Mouse (Mus musculus): ENCODE data around the gene Prr29. TPM values are rescaled to one million over a fixed set of nuclear protein-coding genes. Genes with fewer than 3 reads are reported as not detected.

Prr29 gene
- polyA plus RNA-seq, 1 experiment from 2014 or later = 8.9 TPM

- Histone ChIP-seq H3K27me3 (replicated peaks; ENCODE audit: insufficient read depth, low read length) (no peaks in the 10 kb centered on the region), H3K4me3 (ENCODE audit: low read depth, low read length) (peak overlapping the region; percentile 37), H3K36me3 (ENCODE audit: insufficient read depth, low read length) (no peaks in the 10 kb centered on the region), H3K9ac (replicated peaks; ENCODE audit: low read depth) (peak overlapping the region; percentile 36), H3K27ac (ENCODE audit: low read length) (peak overlapping the region; percentile 91), H3K4me1 (ENCODE audit: insufficient read depth, low read depth, low read length) (no peaks in the 10 kb centered on the region), H3K4me2 (replicated peaks; ENCODE audit: low read depth, low read length) (peak overlapping the region; percentile 48), H3K9me3 (ENCODE audit: low read length) (no peaks in the 10 kb centered on the region)
- peak; percentile 90 for TF ChIP-seq EP300 (IDR thresholded peaks at IDR 0.05)
- no peak for TF ChIP-seq CTCF (IDR thresholded peaks at IDR 0.05)
- 58% methylated on average over 5 of the region's 5 CpGs for WGBS
- ATAC-seq (peak; percentile 90), DNase-seq (ENCODE audit: low spot score) (peak; percentile 68)
These were observed 17.2 kb downstream of the Prr29 start for GRCm38 (mm10) chr11:106382424-106382823.

DNA sequence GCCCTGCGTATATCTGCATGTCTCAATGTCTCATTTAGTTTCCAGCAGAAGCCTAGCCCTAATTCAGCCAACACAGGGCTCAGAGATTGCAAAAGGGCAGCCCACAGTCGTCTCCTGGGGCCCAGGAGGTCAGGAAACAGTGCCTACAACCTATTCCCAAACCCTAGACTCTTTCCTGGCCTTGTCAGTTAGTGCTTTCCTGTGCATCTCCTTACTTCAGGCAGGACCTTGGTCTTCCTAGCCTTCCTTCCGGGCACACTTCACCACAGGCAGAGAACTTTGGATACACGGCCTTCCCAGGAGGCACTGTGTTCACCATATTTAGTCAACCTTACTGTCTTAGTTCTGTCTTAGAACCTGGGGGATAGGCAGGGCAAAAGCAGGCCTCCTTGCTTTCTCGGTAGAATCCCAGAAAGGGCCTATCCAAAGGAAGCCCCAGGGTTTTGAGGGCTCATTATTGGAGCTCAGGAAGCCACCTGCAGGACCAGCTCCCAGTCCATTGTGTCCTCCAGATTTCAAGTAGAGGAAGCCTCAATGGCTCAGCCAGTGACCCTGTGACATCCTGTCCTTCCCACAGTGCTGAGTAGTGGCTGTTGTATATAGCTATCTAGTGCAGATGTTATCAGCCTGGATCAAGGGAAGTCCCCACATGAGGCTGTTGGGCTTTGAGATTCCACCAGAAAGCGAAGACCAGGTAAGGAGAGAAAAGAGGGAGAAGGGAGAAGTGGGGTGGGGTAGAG is 17.9 kb downstream of the Prr29 start:
- WGBS = 60% methylated on average over 6 of the region's 6 CpGs
- Histone ChIP-seq H3K36me3 (ENCODE audit: insufficient read depth, low read length) (no peaks in the 10 kb centered on the region), H3K27me3 (replicated peaks; ENCODE audit: insufficient read depth, low read length) (no peaks in the 10 kb centered on the region), H3K27ac (ENCODE audit: low read length) (peak overlapping the region; percentile 91), H3K4me1 (ENCODE audit: insufficient read depth, low read depth, low read length) (no peaks in the 10 kb centered on the region), H3K9me3 (ENCODE audit: low read length) (no peaks in the 10 kb centered on the region), H3K4me3 (ENCODE audit: low read depth, low read length) (no peak overlapping the region), H3K9ac (replicated peaks; ENCODE audit: low read depth) (0 out of 2 replicates have a peak overlapping the region, but pooled peaks have one; percentile 3), H3K4me2 (replicated peaks; ENCODE audit: low read depth, low read length) (no peak overlapping the region)
- TF ChIP-seq CTCF (IDR thresholded peaks at IDR 0.05) (no peak), EP300 (IDR thresholded peaks at IDR 0.05) (no peak)
- DNase-seq (ENCODE audit: low spot score) (peak; percentile 39), ATAC-seq (peak; percentile 48)

GRCm38 (mm10) chr11:106386409-106386808 is 21.1 kb downstream of the Prr29 start:
- ATAC-seq (no peak), DNase-seq (ENCODE audit: low spot score) (no peak)
- no peaks in the 10 kb centered on the region for H3K9me3 ChIP-seq (ENCODE audit: low read length)
- no peaks in the 10 kb centered on the region for H3K27me3 ChIP-seq (replicated peaks; ENCODE audit: insufficient read depth, low read length)
- H3K4me3 ChIP-seq (ENCODE audit: low read depth, low read length) = no peak overlapping the region
- H3K4me1 ChIP-seq (ENCODE audit: insufficient read depth, low read depth, low read length) = no peaks in the 10 kb centered on the region
- WGBS = 85% methylated on average over 3 of the region's 3 CpGs
- no peak for TF ChIP-seq EP300 (IDR thresholded peaks at IDR 0.05)
- TF ChIP-seq CTCF (IDR thresholded peaks at IDR 0.05) = no peak
- H3K9ac ChIP-seq (replicated peaks; ENCODE audit: low read depth) = no peak overlapping the region
- no peak overlapping the region for H3K27ac ChIP-seq (ENCODE audit: low read length)
- no peaks in the 10 kb centered on the region for H3K36me3 ChIP-seq (ENCODE audit: insufficient read depth, low read length)
- no peak overlapping the region for H3K4me2 ChIP-seq (replicated peaks; ENCODE audit: low read depth, low read length)

GRCm38 (mm10) chr11:106387020-106387419 is 21.7 kb downstream of the Prr29 start:
- WGBS = 56% methylated on average over 6 of the region's 6 CpGs

GRCm38 (mm10) chr11:106387791-106388216 is 22.5 kb downstream of the Prr29 start, which contains the start of gene Icam2:
Gene Icam2 (minus strand): TSS chr11:106388075.
- H3K4me2 ChIP-seq (replicated peaks; ENCODE audit: low read depth, low read length) = no peak within 1 kb of the TSS
- WGBS = 58% methylated on average over 6 of the region's 6 CpGs

More at GRCm38 (mm10) chr11:106387020-106387419, 21.7 kb downstream of the Prr29 start:
- Histone ChIP-seq H3K4me1 (ENCODE audit: insufficient read depth, low read depth, low read length) (no peaks in the 10 kb centered on the region), H3K9ac (replicated peaks; ENCODE audit: low read depth) (no peak overlapping the region), H3K9me3 (ENCODE audit: low read length) (no peaks in the 10 kb centered on the region), H3K4me2 (replicated peaks; ENCODE audit: low read depth, low read length) (no peak overlapping the region), H3K36me3 (ENCODE audit: insufficient read depth, low read length) (no peaks in the 10 kb centered on the region), H3K4me3 (ENCODE audit: low read depth, low read length) (no peak overlapping the region), H3K27me3 (replicated peaks; ENCODE audit: insufficient read depth, low read length) (no peaks in the 10 kb centered on the region), H3K27ac (ENCODE audit: low read length) (no peak overlapping the region)
- ATAC-seq (no peak), DNase-seq (ENCODE audit: low spot score) (no peak)
- TF ChIP-seq EP300 (IDR thresholded peaks at IDR 0.05) = no peak
- no peak for TF ChIP-seq CTCF (IDR thresholded peaks at IDR 0.05)

GRCm38 (mm10) chr11:106389611-106390010 is 24.3 kb downstream of the Prr29 start:
- TF ChIP-seq EP300 (IDR thresholded peaks at IDR 0.05) (no peak), CTCF (IDR thresholded peaks at IDR 0.05) (no peak)
- Histone ChIP-seq H3K4me3 (ENCODE audit: low read depth, low read length) (no peak overlapping the region), H3K36me3 (ENCODE audit: insufficient read depth, low read length) (0 out of 2 replicates have a peak, but pooled peaks cover 3% of the 10 kb centered on the region), H3K27me3 (replicated peaks; ENCODE audit: insufficient read depth, low read length) (no peaks in the 10 kb centered on the region), H3K9ac (replicated peaks; ENCODE audit: low read depth) (no peak overlapping the region), H3K9me3 (ENCODE audit: low read length) (no peaks in the 10 kb centered on the region), H3K4me2 (replicated peaks; ENCODE audit: low read depth, low read length) (no peak overlapping the region), H3K4me1 (ENCODE audit: insufficient read depth, low read depth, low read length) (no peaks in the 10 kb centered on the region), H3K27ac (ENCODE audit: low read length) (peak overlapping the region; percentile 54; the same call in 1 of the 2 replicates)
- DNase-seq (ENCODE audit: low spot score) (peak; percentile 60), ATAC-seq (0 out of 2 replicates have a peak, but pooled peaks have one; percentile 10)
- WGBS = 22% methylated on average over 3 of the region's 3 CpGs

More at GRCm38 (mm10) chr11:106387791-106388216, 22.5 kb downstream of the Prr29 start, which contains the start of gene Icam2:
- H3K4me1 ChIP-seq (ENCODE audit: insufficient read depth, low read depth, low read length) = no peaks in the 10 kb centered on the region
- no peaks in the 10 kb centered on the region for H3K27me3 ChIP-seq (replicated peaks; ENCODE audit: insufficient read depth, low read length)
- H3K9ac ChIP-seq (replicated peaks; ENCODE audit: low read depth) = no peak within 1 kb of the TSS
- ATAC-seq = 0 out of 2 replicates have a peak, but pooled peaks have one; percentile 18
- peak within 1 kb of the TSS; percentile 54 for H3K27ac ChIP-seq (ENCODE audit: low read length)
- peak; percentile 71 for TF ChIP-seq EP300 (IDR thresholded peaks at IDR 0.05)
- no peak for TF ChIP-seq CTCF (IDR thresholded peaks at IDR 0.05)
- H3K4me3 ChIP-seq (ENCODE audit: low read depth, low read length) = no peak within 1 kb of the TSS
- H3K9me3 ChIP-seq (ENCODE audit: low read length) = no peaks in the 10 kb centered on the region
- H3K36me3 ChIP-seq (ENCODE audit: insufficient read depth, low read length) = no peaks in the 10 kb centered on the region
- peak; percentile 53 for DNase-seq (ENCODE audit: low spot score)

Measured in lung, postnatal 0 days (tissue).